Mouse (Mus musculus) small intestine, adult 2 months (tissue): ENCODE measurements around the gene Sorbs2. TPM values are rescaled to one million over a fixed set of nuclear protein-coding genes. Genes with fewer than 3 reads are reported as not detected.

Experiments
- H3K27ac ChIP-seq: fragments of 200-500 bp; 2 replicates; pipeline ENCODE4 v1.5.1; 2012; ENCODE audit warnings: low read depth, low read length, control low read depth, inconsistent platforms; ENCODE audit not compliant: insufficient read depth
- H3K27me3 ChIP-seq: fragments of 200-500 bp; 2 replicates; pipeline ENCODE4 v1.6.1; 2012; ENCODE audit warnings: mild to moderate bottlenecking, moderate library complexity, low read length, inconsistent platforms; ENCODE audit not compliant: control insufficient read depth, insufficient read depth
- H3K36me3 ChIP-seq: fragments of 200-500 bp; 2 replicates; pipeline ENCODE4 v1.6.1; 2012; ENCODE audit warnings: mild to moderate bottlenecking, low read length, control low read depth, inconsistent platforms; ENCODE audit not compliant: control insufficient read depth, insufficient read depth
- H3K4me1 ChIP-seq: fragments of 200-500 bp; 2 replicates; pipeline ENCODE4 v1.6.1; 2012; ENCODE audit warnings: low read length, inconsistent platforms, mixed read lengths; ENCODE audit not compliant: control insufficient read depth, insufficient read depth, insufficient read length
- H3K4me3 ChIP-seq: fragments of 200-500 bp; 2 replicates; pipeline ENCODE4 v1.5.1; 2012; ENCODE audit warnings: low read depth, mild to moderate bottlenecking, control low read depth, inconsistent platforms, low read length, moderate library complexity
- CTCF ChIP-seq: fragments of 200-500 bp; IDR thresholded peaks from 2 replicates; pipeline ENCODE4 v1.5.1; 2012; ENCODE audit warnings: low read depth, mild to moderate bottlenecking, control low read depth, inconsistent platforms, low read length, moderate library complexity, mixed read lengths; ENCODE audit not compliant: insufficient replicate concordance, insufficient read length; ENCODE audit errors: extremely low read depth
- POLR2A ChIP-seq: fragments of 200-500 bp; IDR thresholded peaks from 2 replicates; pipeline ENCODE4 v1.6.1; 2012; ENCODE audit warnings: low read depth, mild to moderate bottlenecking, control low read depth, inconsistent platforms, low read length, moderate library complexity
- WGBS: fragments of 180-500 bp; shearing (Covaris S2); methylation state at CpG from one replicate; pipeline ENCODE4 v1.1.7; 2018; 5-methylcytosine and 5-hydroxymethylcytosine counted together
- polyA plus RNA-seq: library from polyadenylated mRNA; depleted of rRNA; stranded (reverse); fragments of >200 nt; gene quantifications from 2 replicates; pipeline ENCODE4 v1.2.3, GENCODE M21; 2012

Sorbs2 gene
- polyA plus RNA-seq, 1 experiment: 5.7 TPM

GRCm38 (mm10) chr8:45794847-45795246 lies 287.3 kb downstream of the Sorbs2 start:
- Histone ChIP-seq H3K27me3 (no peaks in the 10 kb centered on the region), H3K27ac (no peak overlapping the region), H3K4me1 (no peaks in the 10 kb centered on the region; the same call in 1 of the 2 replicates), H3K4me3 (no peak overlapping the region), H3K36me3 (0 out of 2 replicates have a peak, but pooled peaks cover 1% of the 10 kb centered on the region)
- 84% methylated on average over 14 of the region's 14 CpGs for WGBS
- TF ChIP-seq CTCF (peak; percentile 37; the same call in 1 of the 2 replicates), POLR2A (no peak)

GRCm38 (mm10) chr8:45796331-45796740 lies 288.7 kb downstream of the Sorbs2 start:
- Histone ChIP-seq H3K27me3 (no peaks in the 10 kb centered on the region), H3K4me1 (no peaks in the 10 kb centered on the region; the same call in 1 of the 2 replicates), H3K36me3 (0 out of 2 replicates have a peak, but pooled peaks cover 1% of the 10 kb centered on the region), H3K27ac (no peak overlapping the region), H3K4me3 (no peak overlapping the region)
- WGBS: 65% methylated on average over 11 of the region's 11 CpGs
- TF ChIP-seq CTCF (peak; percentile 38; the same call in 1 of the 2 replicates), POLR2A (no peak)

GRCm38 (mm10) chr8:45799517-45799916 lies 291.9 kb downstream of the Sorbs2 start:
- H3K27me3 ChIP-seq: no peaks in the 10 kb centered on the region
- H3K36me3 ChIP-seq: 0 out of 2 replicates have a peak, but pooled peaks cover 1% of the 10 kb centered on the region
- no peak for TF ChIP-seq POLR2A
- no peak for TF ChIP-seq CTCF
- no peak overlapping the region for H3K27ac ChIP-seq
- no peaks in the 10 kb centered on the region for H3K4me1 ChIP-seq
- WGBS: 86% methylated on average over 4 of the region's 4 CpGs
- H3K4me3 ChIP-seq: no peak overlapping the region

DNA sequence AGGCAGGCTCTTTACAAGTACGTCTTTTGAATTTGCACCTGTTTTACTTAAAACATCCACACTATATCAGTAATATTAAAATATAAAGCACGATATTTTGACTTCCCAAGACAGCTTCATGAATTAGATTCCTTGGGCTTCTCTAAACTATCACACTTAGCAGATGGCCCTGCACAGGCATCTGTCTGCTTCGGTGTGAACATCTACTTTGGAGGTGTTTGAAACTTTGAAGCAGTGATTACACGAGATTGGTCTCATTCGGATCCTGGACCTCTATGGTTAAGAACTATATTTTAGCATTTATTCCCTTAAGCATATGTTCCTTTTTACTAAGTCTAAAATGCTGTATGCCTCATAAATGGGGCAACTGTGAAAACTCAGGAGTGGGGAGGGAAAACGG lies 301.0 kb downstream of the Sorbs2 start:
- no peak overlapping the region for H3K27ac ChIP-seq
- WGBS: 91% methylated on average over 6 of the region's 6 CpGs
- no peaks in the 10 kb centered on the region for H3K36me3 ChIP-seq
- H3K4me1 ChIP-seq: no peaks in the 10 kb centered on the region
- H3K27me3 ChIP-seq: no peaks in the 10 kb centered on the region
- TF ChIP-seq POLR2A (no peak), CTCF (no peak)
- H3K4me3 ChIP-seq: no peak overlapping the region

DNA sequence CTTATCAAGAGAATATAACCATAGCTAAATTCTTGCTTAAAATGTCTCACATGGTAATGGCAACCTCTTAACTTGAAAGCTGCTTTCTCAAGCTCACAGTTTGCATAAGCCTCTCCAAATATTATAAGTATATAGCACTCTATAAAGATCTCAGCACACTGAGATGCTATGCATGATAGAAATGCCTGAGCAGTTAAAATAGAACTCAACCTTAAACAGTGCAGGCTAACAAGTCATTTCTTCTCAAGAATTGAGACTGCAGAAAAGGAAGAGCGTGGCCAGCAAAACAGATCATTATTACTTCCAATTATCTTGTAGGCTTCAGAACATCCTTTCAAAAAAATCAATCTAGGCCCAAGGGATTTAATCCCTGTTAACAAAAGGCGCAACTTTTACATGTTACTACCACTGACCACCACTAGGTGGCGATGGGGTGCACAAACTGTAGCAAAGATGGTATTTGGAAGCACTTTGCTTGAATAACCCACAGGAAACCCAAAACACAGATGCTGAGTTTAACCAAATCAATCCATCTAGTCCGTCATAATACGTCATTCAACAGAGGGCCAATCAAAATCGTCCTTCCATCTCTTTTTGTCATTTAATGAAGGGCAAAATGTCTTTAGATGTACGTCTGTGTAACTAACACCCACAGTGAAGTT lies 309.3 kb downstream of the Sorbs2 start:
- Histone ChIP-seq H3K27me3 (no peaks in the 10 kb centered on the region), H3K27ac (no peak overlapping the region), H3K4me3 (no peak overlapping the region), H3K4me1 (no peaks in the 10 kb centered on the region), H3K36me3 (no peaks in the 10 kb centered on the region)
- no peak for TF ChIP-seq CTCF
- WGBS: 35% methylated on average over 7 of the region's 7 CpGs

GRCm38 (mm10) chr8:45821650-45822049 lies 314.1 kb downstream of the Sorbs2 start:
- H3K4me1 ChIP-seq: no peaks in the 10 kb centered on the region
- TF ChIP-seq POLR2A (no peak), CTCF (no peak)
- H3K27ac ChIP-seq: no peak overlapping the region
- WGBS: 81% methylated on average over 5 of the region's 5 CpGs
- H3K27me3 ChIP-seq: no peaks in the 10 kb centered on the region
- no peak overlapping the region for H3K4me3 ChIP-seq
- no peaks in the 10 kb centered on the region for H3K36me3 ChIP-seq

DNA sequence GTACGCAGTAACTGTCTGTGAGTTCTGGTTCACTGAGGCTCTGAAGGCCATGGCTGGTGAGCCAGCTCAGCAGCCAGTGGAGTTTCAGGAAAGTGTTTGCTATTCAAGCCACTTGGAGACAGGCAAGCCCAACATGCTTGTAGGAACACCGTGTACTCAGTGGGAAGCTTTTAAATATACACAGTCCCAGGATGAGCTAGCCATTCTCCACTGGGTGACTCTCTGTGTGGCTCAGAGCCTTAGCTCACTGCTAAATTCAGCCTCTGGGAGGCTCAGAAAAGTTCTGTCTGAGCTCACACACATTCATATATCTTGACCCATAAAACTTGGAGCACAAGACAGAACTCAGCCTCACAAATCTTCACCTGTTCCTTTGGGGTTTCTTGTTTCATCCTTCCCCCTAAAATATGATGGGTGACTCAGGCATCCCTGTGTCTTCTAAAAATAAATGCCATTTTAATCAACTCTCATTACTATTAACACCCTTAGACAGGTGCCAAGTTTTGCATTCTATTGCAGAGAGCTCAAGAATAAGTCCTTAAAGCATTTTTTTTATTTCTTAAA lies 322.5 kb downstream of the Sorbs2 start:
- TF ChIP-seq CTCF (no peak), POLR2A (no peak)
- Histone ChIP-seq H3K27ac (no peak overlapping the region), H3K27me3 (no peaks in the 10 kb centered on the region), H3K4me3 (no peak overlapping the region), H3K36me3 (no peaks in the 10 kb centered on the region), H3K4me1 (no peaks in the 10 kb centered on the region)
- WGBS: 75% methylated on average over 2 of the region's 2 CpGs
